Mouse (Mus musculus) subcutaneous adipose tissue, adult 2 months (tissue): ENCODE measurements around the gene Fam122a. TPM values are rescaled to one million over a fixed set of nuclear protein-coding genes. Genes with fewer than 3 reads are reported as not detected.

ENCODE experiments used
- polyA plus RNA-seq: library from polyadenylated mRNA; depleted of rRNA; stranded (reverse); fragments of >200 nt; gene quantifications from 2 replicates; pipeline ENCODE4 v1.2.3, GENCODE M21; 2012; ENCODE audit warnings: low replicate concordance; rRNA removed

Gene Fam122a
- polyA plus RNA-seq, result 28.9 and 33.2 TPM in 2 replicates

DNA sequence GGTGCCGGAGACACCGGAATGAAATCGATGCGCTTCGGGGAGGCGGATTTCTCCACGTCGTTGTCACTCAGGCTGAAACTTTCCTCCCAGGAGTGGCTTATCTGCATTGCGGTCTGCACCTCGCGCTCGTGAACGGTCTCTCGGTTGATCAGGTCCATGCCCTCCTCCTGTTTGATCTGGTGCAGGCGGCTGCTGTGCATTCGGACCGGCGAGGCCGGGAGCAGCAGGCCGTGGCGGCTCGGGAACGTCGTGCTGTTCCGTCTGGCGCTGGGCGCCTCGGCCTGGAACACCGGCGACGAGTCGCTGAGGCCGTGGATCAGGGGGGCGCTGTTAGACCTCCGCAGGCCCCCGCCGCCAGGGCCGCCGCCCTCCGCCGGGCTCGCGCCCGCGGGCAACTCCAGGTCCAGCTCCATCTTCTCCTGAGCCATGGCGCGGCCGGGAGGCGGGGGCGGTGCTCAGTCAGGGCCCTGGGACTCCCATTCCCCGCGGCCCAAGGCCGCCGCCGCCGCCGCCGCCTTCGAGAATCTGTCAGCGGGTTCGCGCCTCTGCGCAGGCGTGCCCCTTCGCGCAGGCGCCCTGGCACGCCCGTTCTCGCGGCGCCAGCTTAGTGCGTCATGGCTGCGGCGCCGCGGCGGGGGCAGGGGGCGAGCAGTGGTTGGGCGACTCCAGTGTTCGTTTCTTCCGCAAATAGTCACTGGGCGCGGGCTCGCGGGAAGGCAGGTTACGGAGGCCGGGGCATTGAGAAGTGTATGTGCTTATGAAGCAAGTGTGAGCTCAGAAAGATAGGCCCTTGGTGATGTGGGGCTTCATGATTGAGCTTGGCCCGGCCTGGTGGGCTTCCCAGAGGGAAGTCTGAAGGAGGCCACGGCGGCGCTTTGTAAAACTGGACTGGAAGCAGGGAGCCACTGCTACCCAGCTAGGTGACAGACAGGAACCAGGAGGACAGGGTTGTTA, at the start of gene Fam122a:
TSS of gene Fam122a (minus strand) at position 428 of the 954 bp plus-strand sequence.

Other genes starting within 250 kb of the Fam122a start
- gene Fxn, start 196.8 kb downstream of the Fam122a start, polyA plus RNA-seq, result 10.0 and 16.3 TPM in 2 replicates
- gene Pip5k1b, start 78.5 kb upstream of the Fam122a start, polyA plus RNA-seq, result 0.32 and 4.4 TPM in 2 replicates
- gene Tmem252, start 196.7 kb upstream of the Fam122a start, polyA plus RNA-seq, result 2.6 and 3.4 TPM in 2 replicates